Mouse (Mus musculus) CH12.LX (cell line): Measurements from ENCODE around the gene Zfp770. TPM values are rescaled to one million over a fixed set of nuclear protein-coding genes. Genes with fewer than 3 reads are reported as not detected.

Experiments used
- DNase-seq: peaks from one replicate; pipeline ENCODE4 v3.0.0-alpha.2; 2013; ENCODE audit errors: extremely low read depth
- H3K27ac ChIP-seq: 2 replicates; pipeline ENCODE4 v1.5.1; 2012; ENCODE audit warnings: low read depth, mild to moderate bottlenecking, control low read depth, moderate library complexity; ENCODE audit not compliant: insufficient read depth
- H3K27me3 ChIP-seq: replicated peaks from 2 replicates; pipeline ENCODE3; 2012; ENCODE audit warnings: inconsistent platforms
- H3K36me3 ChIP-seq, 2 experiments: replicated peaks in 1 of 2; 2 replicates each; pipeline versions ENCODE3 to v1.6.1; 2012; ENCODE audit warnings: inconsistent platforms in 1 of 2, low read length in 1 of 2, mild to moderate bottlenecking in 1 of 2, mixed read lengths in 1 of 2, moderate library complexity in 1 of 2; ENCODE audit not compliant: control insufficient read depth in 1 of 2, insufficient read depth in 1 of 2
- H3K4me1 ChIP-seq, 2 experiments: 2 replicates each; pipeline ENCODE4 v1.6.1; 2012; ENCODE audit warnings: inconsistent platforms in 1 of 2, moderate library complexity in 1 of 2; ENCODE audit not compliant: insufficient read depth in 2 of 2, control insufficient read depth in 1 of 2
- H3K4me2 ChIP-seq: 2 replicates; pipeline ENCODE4 v1.6.1; 2012; ENCODE audit warnings: low read depth, mild to moderate bottlenecking, control low read depth; ENCODE audit not compliant: poor library complexity, insufficient read depth, severe bottlenecking
- H3K4me3 ChIP-seq, 3 experiments: fragments of 150-350 bp in 1 of 3; sonication (generic) in 1 of 3; replicated peaks in 1 of 3; 2 replicates each; pipeline versions ENCODE3 to v1.5.1; 2011 to 2012; ENCODE audit warnings: low read depth in 2 of 3, low read length in 2 of 3, mild to moderate bottlenecking in 2 of 3, moderate library complexity in 2 of 3, control low read depth in 1 of 3, improper control_type of control experiment in 1 of 3, inconsistent platforms in 1 of 3, mixed read lengths in 1 of 3; ENCODE audit not compliant: poor library complexity in 1 of 3
- H3K79me2 ChIP-seq: replicated peaks from 2 replicates; pipeline ENCODE4 v1.6.1; 2012; ENCODE audit warnings: mild to moderate bottlenecking, moderate library complexity; ENCODE audit not compliant: control insufficient read depth, poor library complexity, insufficient read depth, severe bottlenecking; ENCODE audit errors: extremely low read depth
- H3K9ac ChIP-seq: 2 replicates; pipeline ENCODE4 v1.6.1; 2012; ENCODE audit warnings: low read depth, mild to moderate bottlenecking, control low read depth, moderate library complexity; ENCODE audit not compliant: insufficient read depth
- H3K9me3 ChIP-seq: replicated peaks from 2 replicates; pipeline ENCODE3; 2012; ENCODE audit warnings: low read length, inconsistent platforms, mixed read lengths
- BHLHE40 ChIP-seq: IDR thresholded peaks from 2 replicates; pipeline ENCODE4 v1.6.1; 2011; ENCODE audit warnings: mild to moderate bottlenecking, low read depth, low read length, improper control_type of control experiment
- CHD1 ChIP-seq: IDR thresholded peaks from 2 replicates; pipeline ENCODE4 v1.6.1; 2012; ENCODE audit warnings: low read depth, low read length, improper control_type of control experiment, inconsistent platforms
- CHD2 ChIP-seq: IDR thresholded peaks from 2 replicates; pipeline ENCODE4 v1.6.1; 2011; ENCODE audit warnings: low read length, improper control_type of control experiment
- CTCF ChIP-seq, 2 experiments: IDR thresholded peaks in 1 of 2; conservative IDR thresholded peaks in 1 of 2; 2 replicates each; pipeline ENCODE4 v1.5.1; 2011 to 2012; ENCODE audit warnings: low read depth in 2 of 2, low read length in 2 of 2, improper control_type of control experiment in 1 of 2, inconsistent platforms in 1 of 2, mild to moderate bottlenecking in 1 of 2, moderate library complexity in 1 of 2
- ELF1 ChIP-seq: IDR thresholded peaks from 2 replicates; pipeline ENCODE4 v1.6.1; 2014; ENCODE audit warnings: low read depth, mild to moderate bottlenecking, inconsistent platforms, low read length, improper control_type of control experiment
- EP300 ChIP-seq: IDR thresholded peaks from 2 replicates; pipeline ENCODE4 v1.6.1; 2011; ENCODE audit warnings: low read length, improper control_type of control experiment
- GABPA ChIP-seq: IDR thresholded peaks from 2 replicates; pipeline ENCODE4 v1.6.1; 2012; ENCODE audit warnings: low read depth, low read length, improper control_type of control experiment, inconsistent platforms; ENCODE audit not compliant: insufficient replicate concordance
- HCFC1 ChIP-seq: IDR thresholded peaks from 2 replicates; pipeline ENCODE4 v1.6.1; 2012; ENCODE audit warnings: low read depth, mild to moderate bottlenecking, inconsistent platforms, low read length, improper control_type of control experiment
- IRF4 ChIP-seq: IDR thresholded peaks from 2 replicates; pipeline ENCODE4 v1.6.1; 2014; ENCODE audit warnings: low read depth, mild to moderate bottlenecking, inconsistent platforms, low read length, improper control_type of control experiment
- JUND ChIP-seq: conservative IDR thresholded peaks from 2 replicates; pipeline ENCODE4 v1.6.1; 2011; ENCODE audit warnings: low read depth, low read length, improper control_type of control experiment
- KAT2A ChIP-seq: IDR thresholded peaks from 2 replicates; pipeline ENCODE4 v1.6.1; 2012; ENCODE audit warnings: low read length, improper control_type of control experiment, inconsistent platforms; ENCODE audit not compliant: insufficient replicate concordance
- MAX ChIP-seq: IDR thresholded peaks from 2 replicates; pipeline ENCODE4 v1.6.1; 2011; ENCODE audit warnings: low read length, improper control_type of control experiment
- MEF2A ChIP-seq: IDR thresholded peaks from 2 replicates; pipeline ENCODE4 v1.6.1; 2014; ENCODE audit warnings: low read depth, mild to moderate bottlenecking, inconsistent platforms, low read length, improper control_type of control experiment, borderline replicate concordance
- MXI1 ChIP-seq: IDR thresholded peaks from 2 replicates; pipeline ENCODE4 v1.6.1; 2011; ENCODE audit warnings: mild to moderate bottlenecking, low read depth, low read length, improper control_type of control experiment
- MYC ChIP-seq: IDR thresholded peaks from 2 replicates; pipeline ENCODE4 v1.6.1; 2011; ENCODE audit warnings: low read depth, mild to moderate bottlenecking, improper control_type of control experiment, low read length
- NELFE ChIP-seq: IDR thresholded peaks from 2 replicates; pipeline ENCODE4 v1.6.1; 2011; ENCODE audit warnings: low read depth, low read length, improper control_type of control experiment
- NRF1 ChIP-seq: IDR thresholded peaks from 2 replicates; pipeline ENCODE4 v1.6.1; 2014; ENCODE audit warnings: low read depth, mild to moderate bottlenecking, inconsistent platforms, low read length, improper control_type of control experiment, moderate library complexity
- POLR2A ChIP-seq: IDR thresholded peaks from 2 replicates; pipeline ENCODE4 v1.6.1; 2011; ENCODE audit warnings: low read depth, mild to moderate bottlenecking, improper control_type of control experiment, low read length
- POLR2AphosphoS2 ChIP-seq: IDR thresholded peaks from 2 replicates; pipeline ENCODE4 v1.6.1; 2011; ENCODE audit warnings: low read depth, low read length, improper control_type of control experiment
- RAD21 ChIP-seq: IDR thresholded peaks from 2 replicates; pipeline ENCODE4 v1.6.1; 2011; ENCODE audit warnings: low read depth, mild to moderate bottlenecking, low read length, improper control_type of control experiment, moderate library complexity
- RCOR1 ChIP-seq: conservative IDR thresholded peaks from 2 replicates; pipeline ENCODE4 v1.6.1; 2012; ENCODE audit warnings: low read depth, mild to moderate bottlenecking, inconsistent platforms, low read length, improper control_type of control experiment
- SIN3A ChIP-seq: IDR thresholded peaks from 2 replicates; pipeline ENCODE4 v1.6.1; 2012; ENCODE audit warnings: low read length, improper control_type of control experiment, inconsistent platforms
- SMC3 ChIP-seq: IDR thresholded peaks from 2 replicates; pipeline ENCODE4 v1.6.1; 2011; ENCODE audit warnings: low read depth, low read length, improper control_type of control experiment
- TBP ChIP-seq: conservative IDR thresholded peaks from 2 replicates; pipeline ENCODE4 v1.6.1; 2011; ENCODE audit warnings: low read depth, low read length, improper control_type of control experiment
- TCF12 ChIP-seq: IDR thresholded peaks from 2 replicates; pipeline ENCODE4 v1.6.1; 2014; ENCODE audit warnings: low read depth, mild to moderate bottlenecking, inconsistent platforms, low read length, improper control_type of control experiment
- UBTF ChIP-seq: IDR thresholded peaks from 2 replicates; pipeline ENCODE4 v1.6.1; 2012; ENCODE audit warnings: low read depth, mild to moderate bottlenecking, inconsistent platforms, low read length, improper control_type of control experiment, moderate library complexity
- USF1 ChIP-seq: IDR thresholded peaks from 2 replicates; pipeline ENCODE4 v1.6.1; 2014; ENCODE audit warnings: low read depth, mild to moderate bottlenecking, inconsistent platforms, low read length, improper control_type of control experiment
- ZC3H11A ChIP-seq: IDR thresholded peaks from 2 replicates; pipeline ENCODE4 v1.6.1; 2012; ENCODE audit warnings: low read depth, mild to moderate bottlenecking, inconsistent platforms, low read length, improper control_type of control experiment
- ZMIZ1 ChIP-seq: IDR thresholded peaks from 2 replicates; pipeline ENCODE4 v1.6.1; 2012; ENCODE audit warnings: low read depth, mild to moderate bottlenecking, inconsistent platforms, low read length, improper control_type of control experiment
- dilution Hi-C: fragments of 300-500 bp; cut with MboI; formaldehyde crosslinking; loops from 2 replicates; pipeline ENCODE4 v1.14.3; 2020; ENCODE audit warnings: low sequenced_read_pairs; ENCODE audit not compliant: extremely low pct_unique_long_range_greater_than_20kb, extremely low pct_ligation_motif_present
- in situ Hi-C: fragments of 300-500 bp; cut with MboI; formaldehyde crosslinking; loops from 3 replicates; pipeline ENCODE4 v1.14.3; 2019; ENCODE audit warnings: low sequenced_read_pairs, low pct_ligation_motif_present, low pct_unique_long_range_greater_than_20kb, mixed read lengths
- polyA plus RNA-seq: library from polyadenylated mRNA; unstranded; fragments of >175 nt; gene quantifications from 2 replicates; pipeline ENCODE4 v1.2.1, GENCODE M21; 2012; ENCODE audit warnings: low read depth; ENCODE audit not compliant: insufficient read length
- total RNA-seq, 2 experiments: library from RNA; depleted of rRNA; stranded (reverse); fragments of 300-350 nt in 1 of 2; fragments of >200 nt in 1 of 2; gene quantifications; 2 replicates each; pipeline ENCODE4 v1.2.3; 2012 to 2014

Zfp770 gene
- total RNA-seq (2012; rRNA removed) (4.6 and 5.4 TPM in 2 replicates), total RNA-seq (2014; rRNA removed) (9.9 and 11.0 TPM in 2 replicates), polyA plus RNA-seq (11.2 and 12.3 TPM in 2 replicates)

DNA sequence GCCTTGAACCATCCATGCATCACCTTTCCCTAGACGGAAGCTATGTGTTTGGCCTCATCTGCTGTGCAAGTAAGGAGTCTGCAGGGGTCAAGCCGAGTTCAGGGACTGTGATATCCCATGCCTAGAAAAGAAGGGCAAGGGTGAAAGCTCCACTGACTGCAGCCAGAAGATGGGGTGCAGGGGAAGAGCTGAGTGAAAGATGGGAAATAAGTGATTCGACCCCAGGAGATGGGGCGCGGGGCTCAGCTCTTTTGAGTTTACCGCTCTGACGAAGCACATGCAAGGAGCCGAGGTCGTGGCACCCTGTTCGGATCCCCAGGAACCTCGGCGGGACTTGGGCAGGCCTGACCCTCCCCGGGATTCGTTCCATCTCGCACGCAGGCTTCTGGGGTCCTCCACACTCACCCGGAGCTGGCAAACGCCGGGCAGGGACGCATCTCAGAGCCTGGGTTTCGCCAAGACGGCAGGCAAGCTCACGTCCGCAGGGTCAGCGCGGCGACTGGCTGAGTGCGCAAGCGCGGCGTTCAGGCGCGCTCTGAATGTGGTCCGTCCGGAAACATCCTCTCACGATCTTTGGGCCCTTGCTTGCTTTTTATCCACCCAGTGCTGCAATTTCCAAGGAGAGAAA is at the start of gene Zfp770:
Gene Zfp770 (minus strand): TSS at position 538 of the 628 bp plus-strand sequence.
- peak within 1 kb of the TSS; percentile 64 for H3K27ac ChIP-seq
- peak within 1 kb of the TSS; percentile 69 to 96 (median 87) for H3K4me3 ChIP-seq
- peaks cover 9 to 16% of the 10 kb centered on the region in 2 experiments for H3K36me3 ChIP-seq
- H3K4me1 ChIP-seq, result peaks cover 0 to 16% of the 10 kb centered on the region in 2 experiments; a peak in 2 of 4 replicates
- H3K9me3 ChIP-seq, result no peaks in the 10 kb centered on the region
- peak within 1 kb of the TSS; percentile 99 for H3K4me2 ChIP-seq
- DNase-seq, result peak; percentile 78
- peaks cover 4% of the 10 kb centered on the region for H3K27me3 ChIP-seq
- H3K9ac ChIP-seq, result peak within 1 kb of the TSS; percentile 90
- in situ Hi-C loops, result no loop called here
- TF ChIP-seq ZC3H11A, result no peak
- TF ChIP-seq USF1, result no peak
- TF ChIP-seq ELF1, result 0 out of 2 replicates have a peak, but pooled peaks have one; percentile 37
- TF ChIP-seq POLR2A, result peak; percentile 94
- peak; percentile 91 for TF ChIP-seq TBP
- peak; percentile 44; the same call in 1 of the 2 replicates for TF ChIP-seq SIN3A
- peak; percentile 90 for TF ChIP-seq NRF1
- 0 out of 2 replicates have a peak, but pooled peaks have one; percentile 56 for TF ChIP-seq POLR2AphosphoS2
- peak; percentile 89 for TF ChIP-seq TCF12
- no peak for TF ChIP-seq JUND
- TF ChIP-seq NELFE, result peak; percentile 96
- no peak for TF ChIP-seq BHLHE40
- no peak for TF ChIP-seq GABPA
- TF ChIP-seq CHD2, result no peak
- peak; percentile 48 for TF ChIP-seq MYC
- no peak for TF ChIP-seq EP300
- no peak for TF ChIP-seq RAD21
- no peak for TF ChIP-seq CHD1
- TF ChIP-seq ZMIZ1, result peak; percentile 68; the same call in 1 of the 2 replicates
- 0 out of 2 replicates have a peak, but pooled peaks have one; percentile 17 for TF ChIP-seq MAX
- 0 out of 2 replicates have a peak, but pooled peaks have one; percentile 28 for TF ChIP-seq UBTF
- 0 out of 2 replicates have a peak, but pooled peaks have one; percentile 56 for TF ChIP-seq MXI1
- peak; percentile 85 for TF ChIP-seq HCFC1
- no peak for TF ChIP-seq CTCF (conservative IDR thresholded peaks at IDR 0.05 in 1 of 2, IDR thresholded peaks at IDR 0.05 in 1 of 2; ENCODE audit: low read depth in 2 of 2, low read length in 2 of 2)
- TF ChIP-seq IRF4, result peak; percentile 50; the same call in 1 of the 2 replicates
- no peak for TF ChIP-seq RCOR1
- TF ChIP-seq KAT2A, result peak; percentile 65; the same call in 1 of the 2 replicates
- TF ChIP-seq MEF2A, result peak; percentile 53; the same call in 1 of the 2 replicates
- no peak for TF ChIP-seq SMC3
- dilution Hi-C loops, result no loop called here
- peaks cover 28% of the 10 kb centered on the region for H3K79me2 ChIP-seq
